8 mouse cellular contexts compared by ENCODE assay signal in the genomic region with DNA sequence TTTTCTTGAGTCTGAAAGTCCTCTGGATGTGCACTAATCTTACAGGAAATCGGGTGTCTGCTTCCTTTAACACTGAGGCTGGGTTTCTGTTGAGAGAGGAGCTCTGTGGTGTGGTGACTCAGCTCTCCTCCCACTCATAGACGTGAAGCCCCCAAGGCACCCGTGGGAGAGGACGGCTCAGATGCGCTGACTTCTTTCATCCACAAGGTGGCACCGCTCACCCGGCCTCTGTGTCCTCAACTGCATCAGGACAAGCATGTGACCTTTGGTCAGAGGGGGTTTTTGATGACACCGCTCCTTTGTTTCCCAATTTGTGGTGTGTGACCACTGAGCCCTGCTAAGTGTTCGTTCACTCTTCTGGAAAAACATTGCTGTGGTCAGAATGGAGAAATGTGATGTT. TPM values are rescaled to one million over a fixed set of nuclear protein-coding genes. Genes with fewer than 3 reads are reported as not detected.
DNase-seq lines count a peak whose midpoint lies in the region.

No protein-coding gene starts in this region.

- DNase-seq in adrenal gland, adult (ENCODE audit: inconsistent age in 2 of 2, low spot score in 1 of 2): peak; percentile 32 to 66
- no peak for DNase-seq in adrenal gland, adult 8-10 months
- DNase-seq in kidney, postnatal 4 days: peak; percentile 40 to 49
- no peak for DNase-seq in kidney, adult 18-20 months
- DNase-seq in NIH3T3 (ENCODE audit: low read depth): peak; percentile 24
- peak; percentile 44 for DNase-seq in lung, postnatal 10 days
- peak; percentile 56 for DNase-seq in thymus, postnatal 25 days
- no peak for DNase-seq in gastrocnemius, postnatal 36 days

- intact Hi-C loops in gastrocnemius, postnatal 36 days (cut with DNase I): no loop called here

RNA-seq across cellular contexts. Expression of a gene that starts 10.1 kb away (rescaled TPM):
- total RNA-seq in adrenal gland, adult 8-10 months (2022): 10 to 100 TPM; 47.3 to 60.5 (median 55.6) TPM
- 1 to 10 TPM; 2.5 to 3.0 TPM for total RNA-seq in gastrocnemius, postnatal 36 days (2021)

Comparison
In these comparisons a context has a peak if more than half of its experiments do, and no peak if none do; other contexts are left out.
1. DNase-seq: peak in adrenal gland, adult (2 of 2), kidney, postnatal 4 days (2 of 2), NIH3T3 (single experiment), lung, postnatal 10 days (single experiment) and thymus, postnatal 25 days (single experiment); none in adrenal gland, adult 8-10 months (single experiment), kidney, adult 18-20 months (single experiment) and gastrocnemius, postnatal 36 days (0 of 2).
2. RNA of a gene that starts 10.1 kb away (total RNA-seq): 47.3 to 60.5 TPM in adrenal gland, adult 8-10 months; 2.5 to 3.0 TPM in gastrocnemius, postnatal 36 days; every median in the first group is over 10 times any median in the second.